Mouse (Mus musculus) cerebellum, postnatal 36 days (tissue): ENCODE measurements around the gene Zmynd8.

Experiments
- DNase-seq, 2 experiments: peaks; one replicate each; pipeline ENCODE4 v3.0.0; 2021 to 2022; ENCODE audit warnings: mixed read lengths in 2 of 2

The Zmynd8 gene

DNA sequence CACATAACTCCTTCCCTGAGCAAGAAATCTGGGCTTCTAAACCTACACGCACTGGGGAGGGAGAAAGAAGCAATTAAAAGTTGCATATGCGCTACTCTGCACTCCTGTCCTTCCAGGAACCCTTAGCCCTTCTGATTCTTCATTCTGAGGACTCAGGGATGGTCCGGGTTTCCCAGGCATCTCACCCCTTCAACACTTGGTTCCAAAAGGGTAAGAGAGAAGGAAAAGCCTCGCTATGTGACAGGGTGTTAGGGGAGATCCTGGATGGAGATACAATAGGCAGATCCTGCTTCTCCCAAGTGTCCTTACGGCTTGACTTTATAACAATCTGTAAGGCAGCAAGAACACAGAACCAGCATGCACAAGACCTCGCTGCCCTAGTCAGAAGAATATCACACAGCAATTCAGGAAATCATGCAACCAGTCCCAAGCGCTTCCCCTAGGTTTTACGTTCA is 19.9 kb downstream of the Zmynd8 start:
- DNase-seq = peak; percentile 18 to 64

DNA sequence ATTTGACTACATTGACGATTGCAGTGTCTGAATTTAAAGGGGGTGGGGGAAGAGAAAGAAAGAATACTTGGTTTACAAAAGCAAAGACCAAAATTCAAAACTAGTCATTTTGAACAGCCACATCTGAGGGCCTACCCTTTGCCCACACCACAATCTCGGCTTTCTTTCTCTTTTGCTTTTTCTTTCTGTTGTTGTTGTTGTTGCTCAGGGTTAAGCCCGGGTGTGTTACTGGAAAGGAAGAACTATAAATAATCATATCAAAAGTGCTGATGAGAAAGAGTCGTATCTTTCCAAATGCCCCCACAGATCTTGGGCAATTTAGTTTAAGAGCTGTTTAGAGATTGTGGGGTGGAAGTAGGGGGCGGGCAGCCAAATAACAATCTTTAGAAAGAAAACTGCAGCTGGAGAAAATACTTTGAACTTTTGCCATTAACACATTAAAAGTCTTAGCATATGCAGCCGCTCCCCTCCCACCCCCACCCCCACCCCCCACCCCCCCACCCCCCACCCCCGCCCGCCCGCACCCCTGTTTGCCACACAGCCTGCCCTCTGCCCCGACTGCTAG is 20.7 kb downstream of the Zmynd8 start:
- peak in 1 of 2 experiments; percentile 11 for DNase-seq

DNA sequence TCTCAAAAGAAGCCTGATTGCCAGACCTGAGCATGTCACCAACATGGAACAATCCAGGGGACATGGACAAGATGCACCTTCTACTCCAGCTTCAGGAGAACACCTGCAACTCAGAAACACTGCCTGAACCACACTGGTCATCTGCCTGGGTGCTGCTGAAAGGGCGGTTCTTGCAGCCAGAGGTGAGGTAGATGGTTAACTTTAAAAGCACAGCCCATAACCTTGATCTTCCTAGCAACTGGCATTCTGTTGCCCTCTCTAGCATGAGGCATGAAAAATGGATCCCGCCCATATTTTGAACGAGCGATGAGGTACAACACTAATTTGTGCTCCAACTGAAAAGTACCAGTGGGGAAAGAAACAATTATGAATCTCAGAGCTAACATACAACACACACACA is 21.6 kb downstream of the Zmynd8 start:
- DNase-seq = peak in 1 of 2 experiments; percentile 7

DNA sequence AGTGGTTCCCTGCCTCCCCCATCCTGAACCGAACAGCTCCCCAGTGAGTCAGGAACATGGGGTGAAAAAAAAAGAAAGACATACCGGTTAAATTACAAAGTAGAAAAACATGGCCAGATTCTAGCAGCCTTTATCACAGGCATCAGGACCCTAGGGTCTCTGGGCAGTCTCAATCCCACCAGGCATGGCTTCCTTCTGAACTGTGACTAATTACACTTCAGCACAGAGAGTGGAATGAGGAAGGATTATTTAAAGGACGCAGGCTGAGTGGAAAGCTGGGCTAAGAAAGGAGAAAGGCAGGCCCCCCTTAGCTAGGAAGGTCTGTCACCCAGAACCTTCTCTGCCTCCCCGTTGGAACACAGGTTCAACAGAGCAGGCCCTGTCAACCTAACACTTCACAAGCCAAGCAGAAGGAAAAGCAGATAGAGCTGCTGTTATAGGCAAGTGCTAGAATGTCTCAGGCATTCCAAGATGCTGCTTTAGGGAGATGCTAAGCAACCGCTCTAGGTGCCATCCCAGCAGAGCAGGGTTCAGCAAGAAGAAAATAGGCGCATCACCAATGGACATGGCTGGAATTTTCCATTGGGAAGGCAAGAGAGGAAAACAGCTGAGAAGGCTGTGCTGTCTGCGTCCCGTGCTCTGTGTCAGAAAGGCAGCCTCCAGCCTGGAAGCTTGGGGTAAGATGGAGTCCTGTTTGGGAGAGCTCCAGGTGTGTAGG is 22.5 kb downstream of the Zmynd8 start:
- DNase-seq = peak; percentile 37 to 61

DNA sequence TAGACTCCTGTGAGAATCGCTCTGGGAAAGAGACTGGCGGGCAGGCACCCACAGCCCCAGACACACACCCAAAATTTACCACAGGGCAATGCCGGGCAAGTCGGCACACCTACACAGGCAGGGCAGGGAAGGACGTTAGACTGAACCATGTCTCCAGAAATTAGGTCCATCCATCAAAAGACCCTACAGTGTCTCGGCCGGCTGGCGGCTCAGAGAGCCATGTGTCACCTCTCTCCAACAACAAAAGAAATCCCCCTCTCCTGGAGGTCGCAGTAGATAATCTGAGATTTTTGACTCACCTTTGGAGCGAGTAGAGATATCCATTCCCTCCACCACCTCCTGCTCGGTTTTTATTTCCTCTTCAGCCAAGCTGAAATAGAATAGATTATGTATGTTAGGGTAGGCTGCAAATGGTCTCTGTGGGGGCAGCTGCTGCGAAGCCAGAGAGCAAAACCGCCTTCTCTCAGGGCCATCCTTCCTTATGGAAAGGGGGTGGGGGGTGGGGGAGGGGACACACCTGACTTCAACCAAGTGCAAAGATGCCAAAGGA is 23.3 kb downstream of the Zmynd8 start:
- peak in 1 of 2 experiments; percentile 41 for DNase-seq

DNA sequence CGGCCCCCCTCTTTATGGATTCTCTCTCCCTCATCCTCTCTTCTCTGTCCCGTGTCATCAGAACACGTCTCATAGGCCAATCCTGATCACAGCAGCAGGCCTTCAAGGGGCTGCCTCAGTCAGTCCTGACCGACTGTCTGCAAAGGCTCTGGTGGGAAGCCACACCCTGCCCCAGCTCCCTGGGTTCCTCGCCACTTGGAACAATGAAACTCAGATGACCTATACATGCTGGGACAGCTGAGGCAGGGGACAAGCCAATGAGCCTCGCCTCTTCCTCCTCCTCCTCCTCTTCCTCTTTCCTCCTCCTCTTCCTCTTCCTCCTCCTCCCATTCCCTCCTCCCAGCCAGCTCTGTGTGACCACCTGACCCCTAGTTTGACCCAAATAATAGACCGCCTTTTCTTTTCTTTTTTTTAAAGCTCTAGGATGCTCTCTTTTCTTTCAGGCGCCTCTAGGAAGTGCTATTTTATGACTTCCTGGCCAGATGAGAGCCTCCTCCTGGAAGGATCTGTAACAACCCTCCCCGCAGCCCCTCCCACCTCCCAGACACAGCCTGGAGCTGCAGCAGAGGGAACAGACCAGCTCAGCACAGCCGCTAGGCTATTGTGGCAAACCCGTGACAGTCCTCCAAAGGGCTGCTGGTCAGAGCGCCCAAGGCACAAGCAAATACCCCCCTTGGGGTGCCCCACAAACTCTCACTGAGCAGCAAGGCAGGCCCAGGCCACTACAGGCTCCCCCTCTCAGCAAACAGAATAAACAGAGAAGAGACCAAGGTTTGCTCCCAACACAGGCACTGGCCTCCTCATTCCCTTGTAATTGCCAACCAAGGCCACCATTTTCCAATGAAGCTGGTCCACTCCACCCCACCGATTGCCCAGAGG is 24.1 kb downstream of the Zmynd8 start:
- peak; percentile 70 to 74 for DNase-seq

DNA sequence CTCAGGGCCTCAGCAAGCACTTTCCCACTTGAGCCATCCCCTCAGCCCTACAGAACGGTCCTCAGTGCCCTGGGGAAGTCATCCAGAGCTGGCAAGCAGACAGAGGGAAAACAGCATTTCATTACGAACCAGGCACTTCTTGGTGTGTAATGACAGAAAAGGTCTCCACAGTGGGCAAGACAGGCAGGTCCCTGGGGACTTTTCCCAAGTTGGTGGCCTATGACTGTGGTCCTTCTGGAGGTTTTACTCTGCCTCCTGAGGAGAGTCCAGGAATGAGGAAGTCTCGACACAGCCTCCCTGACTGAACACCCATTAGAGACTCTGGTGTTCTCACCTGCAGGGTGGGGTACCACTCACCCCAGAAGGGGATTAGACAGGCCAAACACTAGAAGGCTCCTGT is 25.0 kb downstream of the Zmynd8 start:
- DNase-seq = peak in 1 of 2 experiments; percentile 19

DNA sequence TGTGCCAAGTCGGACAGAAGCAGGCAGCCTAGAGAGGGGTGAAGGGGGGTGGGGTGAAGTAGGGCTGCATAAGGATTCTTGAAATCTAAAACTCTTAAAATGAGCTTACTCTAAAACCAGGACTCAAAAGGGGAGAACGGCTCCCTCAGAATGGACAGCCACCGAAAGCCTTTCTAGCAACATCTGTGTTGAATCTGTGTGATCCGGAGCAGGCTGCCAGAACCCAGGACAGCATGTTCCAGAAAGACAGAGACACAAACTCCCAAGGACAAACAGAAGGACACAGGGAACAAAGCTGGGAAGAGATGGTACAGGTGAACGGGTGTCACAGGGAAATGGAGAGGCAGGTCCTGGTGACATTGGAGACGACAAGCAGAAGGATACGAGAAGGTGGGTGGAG is 25.6 kb downstream of the Zmynd8 start:
- no peak for DNase-seq

DNA sequence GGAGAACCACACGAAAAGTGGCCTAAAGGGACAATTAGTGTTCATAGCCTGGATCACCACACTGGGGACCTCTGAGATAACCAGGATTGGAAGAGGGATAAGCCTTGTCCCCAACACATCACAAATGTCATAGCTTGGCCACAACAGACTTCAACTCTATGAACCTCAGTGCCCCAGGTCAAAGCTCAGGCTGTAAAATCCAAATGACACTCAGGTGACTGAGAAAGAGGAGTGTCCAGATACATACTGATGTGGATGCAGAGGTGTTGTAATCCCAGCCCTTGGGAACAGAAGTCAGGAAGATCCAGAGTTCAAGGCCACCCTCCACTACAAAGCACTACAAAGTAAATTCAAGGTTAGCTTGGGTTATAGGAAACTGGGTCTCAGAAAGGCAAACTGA is 29.6 kb downstream of the Zmynd8 start:
- no peak for DNase-seq

DNA sequence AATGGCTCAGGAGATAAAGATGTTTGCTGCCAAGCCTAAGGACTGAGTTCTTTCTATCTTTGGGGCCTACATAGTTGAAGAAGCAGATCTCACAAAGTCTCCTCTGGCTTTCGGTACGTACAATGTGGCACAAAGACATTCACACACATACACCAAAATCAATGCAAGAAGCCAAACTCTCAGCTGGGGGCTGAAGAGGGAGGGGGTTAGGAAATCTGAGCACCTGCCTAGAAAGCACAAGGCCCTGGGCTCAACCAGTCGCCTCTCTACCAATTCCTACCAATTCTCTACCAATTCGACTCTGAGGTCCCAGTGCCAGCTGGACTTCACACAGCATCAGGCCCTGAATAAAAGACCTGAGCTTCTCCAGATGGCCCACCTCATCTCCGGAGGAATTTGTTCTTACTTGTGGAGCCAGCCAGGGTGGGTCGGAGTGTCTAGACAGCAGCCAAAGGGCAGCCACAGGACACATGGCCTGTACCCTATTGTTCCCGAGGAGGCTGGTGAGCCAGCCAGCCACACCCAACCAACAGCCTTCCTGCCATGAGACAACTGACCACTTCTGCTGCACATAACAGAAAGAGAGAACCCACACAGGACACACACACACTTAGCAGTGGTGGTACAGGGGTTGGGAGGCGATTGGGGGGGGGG is 30.2 kb downstream of the Zmynd8 start:
- DNase-seq = no peak

DNA sequence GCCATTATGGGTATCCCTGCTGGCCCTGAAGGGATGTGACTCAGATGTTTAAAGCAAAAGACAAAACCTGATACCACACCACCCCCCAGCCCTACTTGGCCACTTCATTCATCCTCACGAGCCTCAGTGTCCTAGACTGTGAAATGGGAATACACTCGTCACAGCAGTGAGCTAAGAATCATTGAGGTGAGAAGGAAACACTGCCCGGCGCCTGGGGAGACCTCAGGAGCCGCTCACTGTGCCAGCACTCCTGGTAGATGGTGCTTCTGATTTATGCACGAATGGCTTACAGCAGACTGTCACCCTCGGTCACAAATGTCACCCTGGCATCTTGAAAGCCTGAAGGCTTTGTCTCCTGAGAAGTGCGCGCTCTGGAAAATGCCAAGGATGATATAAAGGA is 31.3 kb downstream of the Zmynd8 start:
- no peak for DNase-seq

DNA sequence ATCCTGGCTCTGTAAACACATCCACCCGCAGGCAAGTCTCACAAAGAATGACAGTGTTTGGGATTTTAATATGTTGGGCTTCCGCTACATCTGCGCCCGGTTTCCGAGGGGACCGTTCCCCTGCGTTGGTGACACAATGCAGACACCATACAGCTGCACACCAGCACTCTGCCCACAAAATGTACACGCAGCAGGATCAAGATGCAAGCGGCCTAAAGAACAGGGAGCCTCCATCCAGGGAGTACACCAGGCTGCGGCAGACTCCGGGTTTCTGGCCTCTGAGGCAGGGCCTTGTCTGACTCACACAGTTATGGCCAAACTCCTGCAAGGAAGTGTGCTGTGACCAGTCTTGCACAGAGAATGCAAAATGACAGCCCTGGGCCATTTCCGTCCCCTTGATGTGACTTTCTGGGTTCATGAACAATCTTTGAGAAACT is 31.8 kb downstream of the Zmynd8 start:
- peak; percentile 49 to 62 for DNase-seq

DNA sequence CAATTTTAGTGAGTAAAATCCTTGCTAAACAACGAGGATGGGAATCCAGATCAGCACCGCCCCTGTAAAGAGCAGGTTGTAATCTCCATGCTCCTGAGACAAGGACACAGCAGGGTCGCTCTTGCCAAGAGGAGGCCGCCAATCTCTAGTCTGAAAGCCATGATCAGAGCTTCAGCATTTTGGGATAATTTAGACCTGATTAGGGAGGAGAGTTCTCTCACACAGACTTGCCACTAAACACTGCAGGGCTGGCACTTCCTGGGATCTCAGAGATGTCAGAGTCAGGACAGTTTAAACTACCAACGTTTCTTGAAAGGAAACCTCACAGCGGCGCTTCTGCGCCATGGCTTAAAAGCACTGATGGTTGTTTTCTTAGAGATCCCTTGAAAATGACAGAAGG is 32.4 kb downstream of the Zmynd8 start:
- no peak for DNase-seq

DNA sequence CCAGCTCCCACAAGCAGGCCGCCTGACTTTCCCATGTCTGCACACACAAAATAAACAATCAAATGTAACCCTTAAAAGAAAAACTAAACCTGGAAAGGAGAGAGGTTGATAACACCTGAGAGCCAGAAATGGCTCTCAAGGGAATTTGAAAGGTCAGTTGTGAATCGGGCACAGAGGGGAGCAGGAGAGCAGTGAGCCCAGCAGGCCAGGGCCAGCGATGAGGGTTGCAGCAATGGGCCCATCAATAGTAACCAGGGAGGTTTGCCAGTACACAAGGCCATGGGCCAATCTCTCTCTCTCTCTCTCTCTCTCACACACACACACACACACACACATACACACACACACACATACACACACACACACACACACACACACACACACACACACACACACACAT is 34.0 kb downstream of the Zmynd8 start:
- DNase-seq = peak in 1 of 2 experiments; percentile 6

DNA sequence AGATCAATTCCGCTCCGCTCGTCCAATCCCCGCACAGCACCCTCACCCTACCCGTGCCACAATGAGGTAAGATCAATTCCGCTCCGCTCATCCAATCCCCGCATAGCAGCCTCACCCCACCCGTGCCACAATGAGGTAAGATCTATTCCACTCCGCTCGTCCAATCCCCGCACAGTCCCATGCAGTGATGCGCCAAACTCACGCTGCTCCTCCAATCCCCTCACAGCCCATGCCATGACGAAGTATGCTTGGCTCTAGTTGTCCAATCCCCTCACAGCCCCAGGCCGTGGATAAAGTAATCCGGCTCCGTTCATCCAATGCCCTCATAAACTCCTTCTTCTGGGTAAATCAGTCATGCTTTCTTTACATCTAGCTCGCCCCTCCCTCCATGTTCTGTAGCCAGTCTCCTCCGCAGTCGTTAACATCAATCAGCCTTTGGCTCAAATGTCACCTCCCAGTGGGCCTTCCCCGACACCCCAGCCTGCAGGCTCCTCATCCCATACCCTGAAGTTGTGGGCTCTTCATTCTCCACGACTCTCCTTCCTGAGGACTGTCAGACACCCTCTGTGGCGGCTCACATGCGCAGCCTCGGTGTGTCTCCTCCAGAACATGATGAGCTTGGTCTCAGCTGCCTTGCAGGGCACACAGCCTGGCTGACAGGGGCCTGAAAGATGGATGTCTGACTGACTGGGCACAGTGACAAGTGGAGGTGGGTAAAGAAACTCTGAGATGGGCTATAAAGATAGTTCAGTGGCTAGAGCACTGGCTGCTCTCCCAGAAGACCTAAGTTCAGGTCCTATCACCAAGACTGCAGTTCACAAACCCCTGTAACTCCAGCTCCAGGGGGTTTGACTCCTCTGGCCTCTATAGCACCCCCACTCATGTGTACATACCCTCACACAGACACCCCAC is 36.9 kb downstream of the Zmynd8 start:
- peak; percentile 10 to 21 for DNase-seq

DNA sequence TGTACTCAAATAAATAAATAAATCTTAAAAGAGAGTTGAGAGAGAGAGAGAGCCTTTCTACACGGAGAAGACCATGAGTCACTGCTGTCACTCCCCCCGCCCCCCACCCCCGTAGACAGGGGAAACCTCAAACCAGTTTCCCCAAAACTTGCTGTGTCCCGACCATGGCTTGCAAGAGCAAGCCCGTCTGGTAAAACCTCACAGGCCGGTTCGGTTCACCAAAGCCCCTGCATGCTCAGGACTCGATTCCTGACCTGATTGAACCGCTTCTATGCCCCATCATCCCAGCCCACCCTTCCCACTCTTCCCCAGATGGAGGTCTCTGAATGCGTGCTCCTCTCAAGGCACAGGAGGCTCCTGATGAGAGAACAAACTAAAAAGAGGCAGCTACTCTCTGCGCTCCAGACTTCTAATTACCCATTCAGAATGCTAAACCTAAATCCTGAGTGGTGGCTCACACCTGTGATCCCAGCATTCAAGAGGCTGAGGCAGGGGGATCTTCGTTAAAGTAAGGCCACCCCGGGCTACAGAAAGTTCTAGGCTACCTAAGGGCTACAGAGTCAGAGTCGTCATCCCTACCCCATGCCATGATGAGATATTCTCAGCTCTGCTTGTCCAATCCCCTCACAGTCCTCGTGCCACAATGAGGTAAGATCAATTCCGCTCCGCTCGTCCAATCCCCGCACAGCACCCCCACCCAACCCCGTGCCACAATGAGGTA is 37.7 kb downstream of the Zmynd8 start:
- DNase-seq = peak in 1 of 2 experiments; percentile 4

DNA sequence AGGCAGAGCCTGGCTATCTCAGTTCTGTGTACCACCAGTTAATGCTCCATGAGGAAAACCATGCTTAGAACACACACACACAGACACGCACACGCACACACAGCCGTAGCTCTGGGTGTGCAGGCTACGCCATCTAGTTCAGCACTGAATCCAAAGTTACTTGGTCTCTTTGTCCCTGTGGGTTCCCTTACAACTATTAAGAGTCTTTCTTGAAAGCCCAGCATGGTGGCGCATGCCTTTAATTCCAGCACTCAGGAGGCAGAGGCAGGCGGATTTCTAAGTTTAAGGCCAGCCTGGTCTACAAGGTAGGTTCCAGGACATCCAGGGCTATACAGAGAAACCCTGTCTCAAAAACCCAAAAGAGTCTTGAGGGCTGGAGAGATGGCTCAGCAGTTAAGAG is 38.4 kb downstream of the Zmynd8 start:
- DNase-seq = no peak

DNA sequence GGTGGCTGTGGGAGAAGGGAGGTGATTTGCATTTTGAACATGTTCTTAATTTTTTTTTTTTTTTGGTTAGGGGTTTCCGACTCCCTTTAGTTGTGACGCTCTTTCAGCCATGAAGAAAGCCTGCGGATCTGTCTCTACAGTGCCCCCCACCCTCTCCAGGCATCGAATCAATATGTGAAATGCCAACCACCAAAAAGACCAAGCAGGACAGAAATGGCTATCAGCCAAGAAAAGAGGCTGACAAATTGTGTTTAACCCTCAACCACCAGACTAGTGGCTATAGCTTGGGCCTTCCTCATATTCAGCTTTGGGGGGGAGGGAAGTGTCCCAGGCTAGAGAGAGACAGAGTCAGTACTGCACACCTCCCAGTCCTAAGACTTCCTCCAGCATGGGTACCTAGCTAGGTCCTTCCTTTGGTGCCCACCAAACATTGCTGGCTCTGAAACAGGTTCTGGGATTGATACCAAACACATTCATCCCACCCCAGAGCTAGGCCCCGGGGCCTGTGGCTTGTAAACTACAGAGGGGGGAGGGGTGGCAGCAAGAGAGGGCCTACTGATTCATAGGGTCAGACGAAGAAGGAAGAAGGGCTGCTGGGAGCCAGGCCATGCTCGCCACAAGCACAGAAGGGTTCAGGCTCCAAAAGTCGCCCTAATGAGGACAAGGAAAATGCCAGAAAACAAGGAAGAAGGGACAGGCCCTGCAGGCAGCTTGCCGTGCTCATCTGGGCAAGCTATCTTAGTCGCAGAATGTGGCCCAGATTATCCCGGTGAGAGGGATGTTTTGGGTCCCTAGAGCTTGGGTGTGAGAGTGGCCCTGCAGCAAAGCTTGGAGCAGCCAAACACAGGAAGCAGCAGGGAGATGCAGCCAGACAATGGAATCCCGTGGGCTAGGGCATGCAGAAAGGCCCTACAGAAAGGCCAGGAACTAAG is 40.1 kb downstream of the Zmynd8 start:
- peak; percentile 34 to 42 for DNase-seq

DNA sequence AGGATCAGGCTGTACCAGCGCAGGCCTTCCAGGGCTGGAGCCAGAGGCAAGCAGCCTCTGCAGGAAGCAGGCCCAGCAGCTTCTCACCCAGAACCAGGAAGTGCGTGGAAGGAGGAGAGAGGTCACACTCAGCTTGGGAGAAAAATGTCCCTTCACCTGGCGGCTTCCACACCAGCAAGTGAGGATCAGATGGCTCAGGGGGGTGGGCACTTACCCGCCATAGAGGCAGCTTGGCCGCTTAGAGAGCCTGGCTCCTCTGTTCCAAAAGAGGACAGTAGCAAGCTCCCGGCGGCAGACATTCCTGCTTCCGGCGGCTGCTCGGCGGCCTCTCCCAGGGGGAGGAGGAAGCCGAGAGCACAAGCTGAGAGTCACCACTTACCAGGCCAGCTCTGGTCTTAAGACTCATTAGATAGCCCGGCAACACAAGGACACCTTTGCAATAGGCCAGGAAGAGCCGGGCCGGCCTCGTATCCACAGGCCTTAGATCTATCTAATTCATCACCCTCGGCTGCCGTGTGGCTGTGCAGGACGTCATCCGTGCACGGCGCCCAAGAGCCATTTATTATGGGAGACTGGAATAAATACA is 40.9 kb downstream of the Zmynd8 start:
- peak; percentile 55 to 64 for DNase-seq
